Mouse (Mus musculus) megakaryocyte progenitor cell, adult 5-6 weeks (primary cell): Measurements from ENCODE around the gene Dnah6. TPM values are rescaled to one million over a fixed set of nuclear protein-coding genes. Genes with fewer than 3 reads are reported as not detected.

Experiments used
- ATAC-seq: replicated peaks from 2 replicates; pipeline ENCODE4 v1.8.0; 2016; ENCODE audit warnings: mild to moderate bottlenecking, moderate TSS enrichment, inconsistent platforms; ENCODE audit not compliant: poor library complexity
- total RNA-seq, 2 experiments: library from RNA; stranded (forward) in 1 of 2; stranded (reverse) in 1 of 2; fragments of 157-497, 149-512 nt in 1 of 2; fragments of 200-1000 nt in 1 of 2; gene quantifications; 2 replicates each; pipeline versions ENCODE4 v1.2.3 to v1.2.4; 2015 to 2017

The Dnah6 gene
- total RNA-seq, 2 experiments from 2014 or later, result 0.04 to 0.05 TPM

DNA sequence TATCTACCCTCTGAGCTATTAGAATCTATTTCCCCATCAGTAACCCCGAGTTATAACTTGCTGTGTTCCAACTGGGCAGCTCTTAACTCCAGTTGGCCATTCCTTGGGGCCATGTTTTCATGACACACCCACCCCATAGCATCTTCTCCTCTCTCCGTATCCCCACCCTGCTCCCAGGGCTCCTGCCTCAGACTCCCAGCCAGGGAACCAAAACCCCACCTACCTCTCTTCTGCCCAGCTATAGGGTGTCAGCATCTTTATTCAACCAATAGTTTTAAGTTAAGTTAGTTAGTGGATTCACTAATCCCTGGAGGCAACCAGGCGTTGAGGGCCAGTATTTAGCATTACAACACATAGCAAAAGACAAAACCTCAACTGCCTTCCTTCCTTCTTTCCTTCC lies 7.4 kb upstream of the Dnah6 start:
- peak; percentile 32 for ATAC-seq

DNA sequence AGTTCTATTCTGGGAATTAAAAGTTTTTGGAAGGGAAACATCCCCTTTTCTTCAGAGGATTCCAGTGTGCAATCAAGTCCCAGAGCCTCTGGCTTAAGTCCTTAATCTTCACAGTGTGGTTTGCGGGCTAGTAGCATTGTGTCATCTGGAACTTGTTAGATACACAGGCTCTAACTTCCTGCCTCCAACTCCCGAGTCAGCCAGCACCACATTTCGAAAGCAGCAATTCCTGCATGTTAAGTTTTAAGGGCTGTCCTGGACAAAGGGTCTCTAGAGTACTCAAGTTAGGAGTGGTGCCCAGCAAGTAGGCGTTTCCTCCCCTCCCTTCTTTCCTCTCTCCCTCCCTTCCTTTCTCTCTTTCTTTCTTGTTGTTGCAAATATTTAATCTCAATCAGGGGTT lies 7.0 kb upstream of the Dnah6 start:
- peak; percentile 96 for ATAC-seq

DNA sequence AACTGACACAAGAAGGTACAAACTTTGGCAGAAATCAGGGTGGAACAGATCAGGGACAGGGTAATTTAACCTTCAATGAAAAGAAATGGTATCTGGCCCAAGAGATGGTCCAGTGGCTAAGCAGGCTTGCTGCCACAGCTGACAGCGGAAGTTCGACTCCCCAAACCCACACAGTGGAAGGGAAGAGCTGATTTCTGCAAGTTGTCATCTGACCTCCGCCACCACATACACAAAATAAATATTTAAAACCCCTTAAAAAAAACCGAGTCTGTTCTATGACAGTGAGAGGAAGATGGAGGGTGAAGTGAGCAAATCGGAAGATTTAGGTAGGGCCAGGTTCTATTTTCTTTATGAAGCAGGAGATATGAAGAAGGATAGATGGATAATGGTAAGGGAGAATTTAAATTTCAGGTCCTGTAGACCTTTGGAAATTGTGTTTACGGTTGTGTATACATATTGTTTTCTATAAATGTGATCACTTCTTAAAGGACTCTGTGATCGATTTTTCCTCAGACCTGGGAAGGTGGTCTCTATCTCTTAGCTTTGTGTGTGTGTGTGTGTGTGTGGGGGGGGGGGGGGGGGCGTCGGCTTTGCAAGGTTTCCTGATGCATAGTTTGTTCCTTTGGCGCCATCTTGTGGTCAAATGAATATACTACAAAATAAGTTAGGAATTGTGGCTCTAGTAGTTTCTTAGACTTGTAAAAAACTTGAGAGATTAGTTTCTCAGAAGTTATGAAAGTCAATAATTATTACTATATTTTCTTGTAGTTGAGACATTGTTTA lies 6.1 kb upstream of the Dnah6 start:
- ATAC-seq, result no peak

DNA sequence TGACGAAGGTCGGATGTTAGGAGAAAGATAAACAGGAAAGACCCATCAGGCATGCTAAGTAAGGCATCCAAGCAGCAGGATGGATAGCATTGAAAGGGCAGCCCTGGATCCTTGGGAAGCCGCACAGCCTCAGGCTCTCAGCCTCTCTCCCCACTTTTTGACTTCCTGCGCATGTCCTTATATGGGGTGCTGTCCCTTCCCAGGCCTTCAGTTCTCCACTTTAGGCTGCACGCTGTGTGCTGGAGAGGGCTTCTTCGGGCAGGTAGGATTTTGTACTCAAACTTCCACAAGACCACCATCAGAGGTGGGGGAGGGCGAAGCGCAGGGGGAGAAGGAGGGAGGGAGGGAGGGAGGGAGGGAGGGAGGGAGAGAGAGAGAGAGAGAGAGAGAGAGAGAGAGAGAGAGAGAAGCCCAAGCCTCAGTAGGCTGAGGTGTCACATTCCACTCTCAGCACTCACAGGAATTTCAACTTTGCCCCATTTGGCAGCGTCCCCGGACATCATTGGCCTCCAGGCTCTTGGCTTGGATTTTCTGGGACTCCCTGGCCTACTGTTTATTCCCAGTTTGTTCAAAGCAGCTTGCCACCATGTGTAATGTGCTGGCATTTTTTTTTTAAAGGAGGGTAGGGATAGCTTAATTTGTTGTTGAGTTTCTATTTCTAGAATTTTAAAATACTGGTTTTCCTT lies 1.5 kb upstream of the Dnah6 start:
- no peak for ATAC-seq

DNA sequence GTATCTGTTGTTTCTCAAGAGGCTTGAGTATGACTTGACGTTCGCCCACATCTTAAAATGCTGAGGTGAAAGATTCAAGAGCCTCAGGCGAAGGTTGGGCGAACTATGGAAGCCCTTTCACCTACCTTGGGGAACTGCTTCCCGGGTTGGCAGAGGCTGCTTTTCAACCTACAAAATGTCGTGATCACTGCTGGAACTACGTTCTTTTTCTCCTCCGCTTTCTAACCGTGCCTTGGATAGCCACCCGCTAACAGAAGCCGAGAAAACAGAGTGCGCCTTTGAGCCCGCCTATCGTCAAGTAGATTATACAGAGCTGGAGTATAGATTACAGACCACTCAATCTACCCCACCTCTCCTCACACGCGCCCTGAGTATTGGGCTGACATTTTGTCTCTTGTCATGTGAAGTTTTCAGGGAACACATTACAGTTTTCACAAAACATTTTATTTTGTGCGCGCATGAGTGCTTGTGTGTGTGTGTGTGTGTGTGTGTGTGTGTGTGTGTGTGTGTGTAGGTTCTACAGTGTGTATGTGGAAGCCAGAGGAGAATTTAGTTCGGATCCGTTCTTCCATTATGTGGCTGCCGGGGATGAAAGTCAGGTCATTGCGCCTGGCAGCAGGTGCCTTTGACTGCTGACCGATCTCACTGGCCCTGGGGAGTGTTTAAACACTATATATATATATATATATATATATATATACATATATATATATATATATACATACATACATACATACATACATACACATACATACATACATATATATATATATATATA lies 696 bp upstream of the Dnah6 start:
- peak; percentile 62 for ATAC-seq

DNA sequence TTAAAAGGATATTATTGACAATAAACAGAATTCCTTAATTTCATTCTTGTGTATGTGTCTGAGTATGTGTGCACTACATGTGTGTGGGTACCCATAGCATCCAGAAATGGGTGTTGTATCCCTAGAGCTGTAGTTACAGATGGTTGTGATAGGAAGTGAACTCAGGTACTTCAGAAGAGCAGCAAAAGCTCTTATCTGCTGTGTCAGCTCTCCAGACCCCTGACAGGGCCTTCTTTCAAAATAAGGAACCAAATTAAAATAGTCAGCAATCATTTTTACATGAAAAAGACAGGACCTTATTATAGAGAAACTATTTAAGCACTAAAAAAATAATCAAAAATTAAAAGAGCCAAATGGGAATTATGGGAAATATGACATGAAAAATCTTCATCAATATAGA lies 9.8 kb downstream of the Dnah6 start:
- ATAC-seq, result no peak

DNA sequence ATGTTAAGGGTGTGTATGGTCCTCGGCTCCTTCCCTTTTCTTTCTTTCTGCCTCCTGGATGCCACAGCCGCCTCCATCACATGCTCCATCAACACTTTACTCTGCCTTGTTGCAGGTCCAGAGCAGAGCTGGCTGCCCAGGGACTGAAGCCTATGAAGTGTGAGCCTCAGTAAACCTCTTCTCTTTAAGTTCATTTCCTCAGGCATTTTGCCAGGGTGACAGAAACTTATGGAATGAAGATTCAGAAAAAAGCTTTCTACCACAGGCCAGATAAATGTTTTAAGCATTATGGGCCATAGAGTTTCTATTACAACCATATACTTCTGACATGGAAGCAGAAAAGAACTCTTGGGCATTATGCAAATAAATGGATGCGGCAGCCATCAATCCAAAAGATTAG lies 10.4 kb downstream of the Dnah6 start:
- 0 out of 2 replicates have a peak, but pooled peaks have one; percentile 11 for ATAC-seq

DNA sequence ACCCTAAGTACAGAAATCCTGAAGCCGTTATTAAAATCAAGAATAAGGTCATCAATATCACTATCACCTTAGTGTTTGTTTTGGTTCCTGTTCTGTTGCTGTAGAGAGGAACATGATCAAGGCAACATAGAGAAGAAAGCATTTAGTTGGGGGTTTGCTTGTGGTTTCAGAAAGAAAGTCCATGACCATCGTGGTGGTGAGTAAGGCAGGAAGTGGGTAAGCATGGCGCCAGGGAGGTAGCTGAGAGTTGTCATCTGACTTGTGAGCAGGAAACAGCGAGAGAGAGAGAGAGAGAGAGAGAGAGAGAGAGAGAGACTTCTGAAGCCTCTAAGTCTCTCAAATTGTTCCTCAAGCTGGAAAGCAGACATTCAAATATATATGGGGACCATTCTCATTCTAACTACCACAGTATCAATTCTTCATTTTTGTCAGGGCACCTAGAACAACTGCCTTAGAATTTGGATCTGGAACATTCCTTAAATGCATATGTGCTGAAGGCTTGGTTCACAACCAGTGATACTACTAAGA lies 10.9 kb downstream of the Dnah6 start:
- ATAC-seq, result peak; percentile 100

DNA sequence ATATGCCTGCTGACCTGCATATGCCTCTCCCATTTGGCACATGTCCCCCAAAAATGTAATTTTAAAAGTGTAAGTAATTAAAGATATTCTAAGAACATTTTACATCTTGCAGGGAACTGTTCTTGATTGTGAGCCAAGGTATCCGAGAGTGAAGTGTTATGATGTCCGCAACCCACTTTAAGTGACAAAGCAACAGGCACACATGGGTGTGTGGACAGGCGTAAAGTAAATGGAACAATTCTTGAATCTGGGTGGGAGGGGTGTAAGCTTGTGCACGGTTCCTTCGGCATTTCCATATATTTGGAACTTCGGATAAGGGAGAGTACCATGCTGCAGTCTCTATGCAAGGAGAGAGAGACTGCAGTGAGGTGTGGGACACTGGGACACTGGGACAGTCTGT lies 11.9 kb downstream of the Dnah6 start:
- no peak for ATAC-seq

DNA sequence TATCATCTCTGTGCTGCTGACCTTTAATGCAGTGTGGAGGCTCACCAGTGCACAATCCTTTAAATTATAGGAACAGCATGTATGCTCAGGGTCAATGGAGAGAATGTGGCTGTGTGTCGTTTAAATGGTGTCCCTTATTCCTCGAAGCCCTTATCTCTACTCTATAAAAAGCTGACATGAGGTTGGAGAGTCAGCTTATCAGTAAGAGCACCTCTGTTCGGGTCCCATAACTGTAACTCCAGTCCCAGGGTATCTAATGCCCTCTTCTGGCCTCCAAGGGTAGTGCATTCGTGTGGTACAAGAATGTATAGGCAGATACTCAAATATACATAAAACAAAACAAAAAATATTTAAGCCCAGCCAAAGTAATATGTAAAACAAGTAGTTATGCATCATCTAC lies 16.5 kb downstream of the Dnah6 start:
- peak; percentile 65; the same call in 1 of the 2 replicates for ATAC-seq

DNA sequence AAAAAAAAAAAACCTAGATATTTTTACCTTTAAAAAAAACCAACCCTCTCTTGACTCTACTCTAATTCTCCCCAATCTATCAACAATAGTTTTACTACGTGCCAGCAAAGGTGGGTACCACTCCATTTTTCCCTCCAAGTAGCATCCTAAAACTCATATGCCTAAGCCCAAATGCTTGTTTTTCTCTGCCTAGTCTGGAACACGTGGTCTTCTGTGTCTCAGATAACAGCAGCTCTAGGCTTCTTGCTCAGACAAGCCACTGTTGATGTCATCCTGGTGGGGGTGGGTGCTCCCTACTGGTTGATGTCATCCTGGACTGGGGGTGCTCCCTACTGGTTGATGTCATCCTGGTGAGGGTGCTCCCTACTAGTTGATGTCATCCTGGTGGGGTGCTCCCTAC lies 17.7 kb downstream of the Dnah6 start:
- no peak for ATAC-seq

DNA sequence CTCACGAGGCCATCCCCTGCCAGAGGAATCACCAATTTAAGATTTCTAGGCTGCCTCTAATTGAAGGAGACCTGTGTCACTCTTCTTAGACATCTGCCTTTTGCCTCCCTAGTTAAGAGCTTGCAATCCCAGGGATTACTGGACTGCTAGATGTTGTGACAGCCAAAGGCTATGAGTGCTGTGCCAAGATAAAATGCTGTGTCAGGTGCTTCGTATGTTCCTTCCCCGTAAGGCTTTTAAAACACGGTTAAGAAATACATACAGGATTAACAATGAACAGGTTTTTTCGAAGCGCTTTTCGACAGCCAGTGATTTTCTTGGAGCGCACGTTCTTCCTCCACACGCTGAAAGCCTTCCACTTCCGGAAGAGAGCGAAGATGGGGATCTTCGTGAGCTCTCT lies 26.2 kb downstream of the Dnah6 start:
- ATAC-seq, result no peak

DNA sequence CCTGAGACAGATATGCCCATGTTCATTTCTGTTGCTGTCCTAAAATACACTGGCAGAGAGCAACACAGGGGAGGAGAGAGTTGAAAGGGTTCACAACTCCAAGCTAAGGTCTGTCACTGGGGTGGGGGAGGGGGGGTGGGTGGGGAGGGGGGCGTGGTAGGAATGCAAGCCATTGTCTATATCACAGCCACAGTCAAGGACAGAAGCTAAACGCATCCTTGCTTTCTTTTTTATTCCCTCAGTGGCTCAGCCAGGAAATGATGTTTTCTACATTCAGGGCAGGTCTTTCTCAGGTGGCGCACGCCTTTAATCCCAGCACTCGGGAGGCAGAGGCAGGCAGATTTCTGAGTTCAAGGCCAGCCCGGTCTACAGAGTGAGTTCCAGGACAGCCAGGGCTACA lies 30.7 kb downstream of the Dnah6 start:
- ATAC-seq, result no peak

DNA sequence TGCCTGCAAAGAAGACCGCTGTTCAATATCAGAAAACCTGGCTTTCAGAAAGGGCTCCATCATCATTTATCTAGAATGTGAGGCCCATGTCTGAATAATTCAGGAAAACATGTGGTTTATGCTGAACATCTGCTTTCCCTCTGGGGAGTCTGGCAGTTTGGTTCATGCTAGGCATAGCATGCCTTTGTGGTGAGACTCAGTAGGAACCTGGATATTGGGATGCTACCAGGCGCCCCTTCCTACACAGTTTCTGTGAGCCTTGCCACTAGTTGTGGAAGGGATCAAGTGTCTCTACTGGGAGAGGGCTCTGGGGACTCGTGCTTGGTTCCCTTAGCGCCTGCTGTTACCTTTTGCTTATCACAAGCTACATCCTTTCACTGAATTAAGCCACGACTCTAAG lies 37.2 kb downstream of the Dnah6 start:
- ATAC-seq, result no peak

DNA sequence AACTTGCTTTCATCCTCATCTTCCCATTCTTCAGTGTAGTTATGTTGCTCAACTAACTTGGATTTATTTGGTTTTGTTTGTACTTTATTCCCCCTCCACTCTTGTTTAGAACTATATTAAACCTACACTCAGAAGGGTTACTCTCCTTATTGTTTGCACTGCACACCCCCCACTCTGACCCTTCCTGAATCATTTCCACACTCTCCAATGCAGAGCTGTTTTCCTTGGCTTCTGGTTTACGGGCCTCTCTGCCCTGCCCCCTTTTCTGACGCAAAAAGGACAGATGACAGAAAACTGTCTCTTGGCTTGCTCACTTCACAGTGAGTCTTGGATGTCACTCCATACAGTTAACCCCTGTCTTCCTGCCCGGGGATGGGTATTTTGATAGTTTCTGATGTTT lies 38.5 kb downstream of the Dnah6 start:
- no peak for ATAC-seq

DNA sequence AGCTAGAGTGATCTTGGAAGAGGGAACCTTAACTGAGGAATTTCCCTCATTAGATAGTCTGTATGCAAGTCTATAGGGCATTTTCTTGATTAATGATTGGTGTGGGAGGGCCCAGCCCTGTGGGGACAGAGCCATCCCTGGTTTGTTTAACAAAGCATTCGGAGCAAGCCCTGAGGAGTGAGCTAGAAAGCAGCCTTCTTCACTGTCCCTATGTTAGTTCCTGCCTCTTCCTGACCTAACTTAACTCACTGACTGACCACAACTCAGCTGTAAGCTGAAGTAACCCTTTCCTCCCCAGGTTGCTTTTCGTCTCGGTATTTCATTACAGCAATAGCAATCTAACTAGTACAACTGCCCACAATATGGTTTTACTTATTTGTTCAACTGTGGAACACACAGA lies 39.0 kb downstream of the Dnah6 start:
- ATAC-seq, result peak; percentile 52; the same call in 1 of the 2 replicates

DNA sequence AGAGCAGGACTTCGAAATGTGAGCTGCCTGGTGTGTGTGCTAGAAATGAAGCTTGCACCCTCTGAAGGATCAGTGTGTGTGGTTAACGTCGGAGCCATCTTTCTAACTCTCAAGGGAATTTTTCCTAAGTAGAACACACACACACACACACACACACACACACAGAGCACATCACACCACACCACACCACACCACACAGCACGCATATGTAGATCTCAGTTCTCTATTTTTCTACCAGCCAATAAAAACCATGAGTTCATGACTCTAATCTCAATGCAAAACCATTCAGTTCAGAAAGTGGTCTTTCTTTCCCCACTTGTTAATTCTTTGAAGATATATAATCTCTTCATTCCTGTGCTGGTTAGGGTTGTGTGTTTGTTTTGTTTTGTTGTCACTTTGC lies 39.4 kb downstream of the Dnah6 start:
- ATAC-seq, result peak; percentile 72

DNA sequence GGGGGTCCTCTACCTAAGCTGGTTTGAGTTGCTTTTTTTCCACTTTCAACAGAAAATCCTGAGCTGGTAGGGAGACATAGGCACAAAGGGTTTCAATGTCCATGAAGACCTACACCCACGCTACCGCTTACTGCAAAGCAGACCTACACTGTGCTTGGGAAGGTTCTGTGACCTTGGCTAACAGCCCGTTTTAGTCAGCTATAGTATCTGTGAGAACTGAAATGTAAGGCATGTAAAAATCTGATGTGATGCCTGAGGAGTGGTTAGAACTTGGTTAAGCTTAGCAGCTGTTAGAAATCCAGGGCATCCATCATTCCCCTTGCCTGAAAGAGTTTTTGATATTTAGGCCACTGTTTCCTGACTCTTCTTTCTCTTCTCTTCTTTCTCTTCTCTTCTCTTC lies 46.3 kb downstream of the Dnah6 start:
- ATAC-seq, result no peak

DNA sequence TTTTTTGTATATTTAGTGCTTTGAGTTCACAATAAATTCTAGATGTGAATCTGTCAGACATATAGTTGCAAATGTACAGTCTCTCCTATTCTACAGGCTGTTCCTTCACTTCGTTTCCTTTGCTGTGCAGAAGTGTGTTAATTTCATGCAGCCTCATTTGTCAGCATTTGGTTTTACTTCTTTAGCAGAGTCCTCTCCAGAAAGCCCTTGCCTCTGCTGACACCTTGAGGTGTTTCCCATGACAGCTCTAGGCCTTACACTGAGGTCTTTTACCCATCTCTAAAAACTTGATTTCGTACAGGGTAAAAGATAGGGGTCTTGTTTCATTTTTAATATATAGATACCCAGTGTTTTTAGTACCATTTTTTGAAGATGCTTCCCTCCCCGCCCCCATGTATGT lies 54.2 kb downstream of the Dnah6 start:
- ATAC-seq, result no peak

DNA sequence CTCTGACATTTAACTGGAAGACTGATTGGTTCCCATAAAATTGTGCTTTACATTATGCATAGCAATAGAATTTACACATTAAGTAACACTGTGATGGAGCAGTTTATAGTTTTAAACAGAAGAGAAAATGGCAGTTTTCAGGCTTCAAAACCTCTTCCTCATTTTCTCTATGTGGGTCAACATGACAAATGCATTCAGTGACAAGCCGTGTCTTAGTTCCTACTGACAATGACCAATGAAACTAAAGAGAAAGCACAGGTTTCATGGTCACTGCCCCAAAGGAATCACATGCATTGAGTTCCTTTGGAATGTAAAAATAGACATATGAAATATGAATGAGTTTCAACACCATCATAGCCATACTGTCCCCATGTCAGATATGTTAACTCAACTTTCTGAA lies 58.5 kb downstream of the Dnah6 start:
- peak; percentile 72 for ATAC-seq

DNA sequence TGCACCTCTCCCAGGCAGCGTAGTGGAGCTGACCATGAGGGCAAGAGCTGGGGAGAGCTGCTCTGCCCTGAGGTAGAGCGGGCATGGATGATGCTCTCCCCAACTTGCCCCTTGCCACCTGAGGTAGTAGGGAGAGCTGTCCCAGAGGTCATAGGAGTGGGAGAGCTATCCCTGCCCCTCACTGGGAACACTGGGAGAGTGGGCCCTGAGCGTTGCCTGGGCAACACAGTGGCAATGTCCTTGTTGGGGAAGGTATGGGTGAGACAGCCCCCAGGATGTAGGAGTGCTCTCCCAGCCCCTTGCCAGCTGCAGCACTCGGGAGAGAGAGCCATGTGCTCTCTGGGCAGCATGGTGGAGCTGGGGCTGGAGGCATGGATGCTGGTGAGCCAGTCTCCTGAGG lies 60.1 kb downstream of the Dnah6 start:
- ATAC-seq, result no peak

DNA sequence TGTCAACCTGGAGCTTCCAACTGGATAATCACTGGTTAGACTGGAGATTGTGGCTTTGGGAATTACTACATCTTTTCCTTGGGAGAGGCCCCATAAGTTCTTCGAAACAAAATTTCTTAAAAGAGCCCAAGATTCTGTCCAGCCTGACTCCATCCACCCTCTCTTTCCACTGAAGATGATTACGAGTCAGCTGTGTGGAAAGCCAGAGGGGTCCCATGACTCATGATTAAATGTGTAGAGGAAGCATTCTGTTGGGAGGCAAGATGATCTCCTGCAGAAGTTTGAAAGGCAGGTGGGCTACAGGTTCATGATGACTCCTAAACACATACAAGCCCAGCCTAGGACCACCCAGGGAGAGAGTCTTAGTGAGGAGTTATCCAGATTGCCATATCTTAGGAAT lies 66.0 kb downstream of the Dnah6 start:
- ATAC-seq, result no peak
